ENCODE assay signal across 19 mouse cellular contexts in genomic region chr9:70048280-70048679, GRCm38 (mm10). TPM values are rescaled to one million over a fixed set of nuclear protein-coding genes. Genes with fewer than 3 reads are reported as not detected.
DNase-seq lines count a peak whose midpoint lies in the region; ATAC-seq and TF ChIP-seq lines count a peak whose summit lies in the region.
"Had no signal": no experiment of that assay in that cellular context is flagged by ENCODE, and none has a peak within 500 bp of the region (broad histone marks: within the 10 kb centered on the region; RNA-seq: fewer than 3 reads in every experiment).

No protein-coding gene starts in this region.

- no peak overlapping the region for H3K4me2 ChIP-seq in heart, embryonic 12.5 days
- H3K4me2 ChIP-seq: heart, embryonic 13.5 days; neural tube, embryonic 15.5 days had no signal

- no peaks in the 10 kb centered on the region for H3K36me3 ChIP-seq in heart, embryonic 10.5 days
- no peaks in the 10 kb centered on the region for H3K36me3 ChIP-seq in heart, embryonic 12.5 days
- H3K36me3 ChIP-seq in ES-Bruce4 (ENCODE audit: control insufficient read depth, insufficient read depth, low read length, poor library complexity, severe bottlenecking) = no peaks in the 10 kb centered on the region
- H3K36me3 ChIP-seq in small intestine, adult 2 months (ENCODE audit: control insufficient read depth, insufficient read depth, low read length) = no peaks in the 10 kb centered on the region
- H3K36me3 ChIP-seq: heart, embryonic 13.5 days; neural tube, embryonic 15.5 days had no signal

- TF ChIP-seq EP300 in ES-Bruce4 (IDR thresholded peaks at IDR 0.05; ENCODE audit: insufficient read depth, low read depth, low read length) = no peak

- no peak overlapping the region for H3K4me3 ChIP-seq in heart, embryonic 10.5 days
- H3K4me3 ChIP-seq in heart, embryonic 12.5 days = no peak overlapping the region
- H3K4me3 ChIP-seq in ES-Bruce4 (ENCODE audit: low read depth, low read length) = peak overlapping the region; percentile 37; the same call in 1 of the 2 replicates
- no peak overlapping the region for H3K4me3 ChIP-seq in small intestine, adult 2 months (ENCODE audit: low read depth, low read length)
- H3K4me3 ChIP-seq: heart, embryonic 13.5 days; neural tube, embryonic 15.5 days had no signal

- no peak for ATAC-seq in heart, embryonic 12.5 days (ENCODE audit: insufficient number of reproducible peaks, low FRiP score)
- ATAC-seq in granulocyte monocyte progenitor cell, adult 5-6 weeks (replicated peaks; ENCODE audit: poor library complexity, severe bottlenecking) = peak; percentile 34
- ATAC-seq: forebrain, embryonic 14.5 days had no signal

- peak overlapping the region; percentile 47; the same call in 1 of the 2 replicates for H3K27ac ChIP-seq in heart, embryonic 10.5 days
- H3K27ac ChIP-seq in heart, embryonic 12.5 days (ENCODE audit: poor library complexity, severe bottlenecking) = no peak overlapping the region
- H3K27ac ChIP-seq in ES-Bruce4 (ENCODE audit: insufficient read depth, low read length) = peak overlapping the region; percentile 93
- peak overlapping the region; percentile 93 for H3K27ac ChIP-seq in small intestine, adult 2 months (ENCODE audit: insufficient read depth, low read depth, low read length)
- H3K27ac ChIP-seq: neural tube, embryonic 15.5 days had no signal

- H3K9me3 ChIP-seq in heart, embryonic 10.5 days = no peaks in the 10 kb centered on the region
- H3K9me3 ChIP-seq in heart, embryonic 12.5 days (replicated peaks) = no peaks in the 10 kb centered on the region
- no peaks in the 10 kb centered on the region for H3K9me3 ChIP-seq in ES-Bruce4 (replicated peaks; ENCODE audit: control insufficient read depth, insufficient read depth, low read length, poor library complexity, severe bottlenecking)
- H3K9me3 ChIP-seq: heart, embryonic 13.5 days; neural tube, embryonic 15.5 days had no signal

- H3K27me3 ChIP-seq in heart, embryonic 10.5 days (ENCODE audit: insufficient read depth, poor library complexity, severe bottlenecking) = no peaks in the 10 kb centered on the region
- no peaks in the 10 kb centered on the region for H3K27me3 ChIP-seq in heart, embryonic 12.5 days (replicated peaks)
- H3K27me3 ChIP-seq in ES-Bruce4 (ENCODE audit: control insufficient read depth, insufficient read depth, low read length, poor library complexity, severe bottlenecking) = no peaks in the 10 kb centered on the region
- H3K27me3 ChIP-seq in small intestine, adult 2 months (ENCODE audit: control insufficient read depth, insufficient read depth, low read length) = no peaks in the 10 kb centered on the region
- H3K27me3 ChIP-seq: heart, embryonic 13.5 days; neural tube, embryonic 15.5 days had no signal

- H3K9ac ChIP-seq in heart, embryonic 12.5 days = no peak overlapping the region
- 0 out of 2 replicates have a peak overlapping the region, but pooled peaks have one; percentile 20 for H3K9ac ChIP-seq in ES-Bruce4 (ENCODE audit: low read depth, poor library complexity, severe bottlenecking)
- H3K9ac ChIP-seq: heart, embryonic 13.5 days; neural tube, embryonic 15.5 days had no signal

- peaks cover 37% of the 10 kb centered on the region for H3K4me1 ChIP-seq in heart, embryonic 10.5 days
- H3K4me1 ChIP-seq in heart, embryonic 12.5 days (replicated peaks) = peaks cover 24% of the 10 kb centered on the region
- no peaks in the 10 kb centered on the region for H3K4me1 ChIP-seq in ES-Bruce4 (ENCODE audit: control insufficient read depth, insufficient read depth, low read length)
- peaks cover 50% of the 10 kb centered on the region for H3K4me1 ChIP-seq in small intestine, adult 2 months (ENCODE audit: control insufficient read depth, insufficient read depth, insufficient read length, low read length)

- no peak for TF ChIP-seq POLR2A in ES-Bruce4 (IDR thresholded peaks at IDR 0.05; ENCODE audit: insufficient read depth, low read length)
- no peak for TF ChIP-seq POLR2A in small intestine, adult 2 months (IDR thresholded peaks at IDR 0.05; ENCODE audit: low read depth, low read length)

- no peak for TF ChIP-seq CTCF in ES-Bruce4 (IDR thresholded peaks at IDR 0.05; ENCODE audit: low read depth, low read length)
- no peak for TF ChIP-seq CTCF in small intestine, adult 2 months (IDR thresholded peaks at IDR 0.05; ENCODE audit: extremely low read depth, insufficient read length, insufficient replicate concordance, low read depth, low read length)

- DNase-seq in heart, embryonic 10.5 days (ENCODE audit: low spot score) = no peak
- DNase-seq in ovary, postnatal 36 days (ENCODE audit: low spot score) = no peak
- DNase-seq in ovary, postnatal 10 days (ENCODE audit: low spot score) = no peak
- no peak for DNase-seq in right cerebral cortex, postnatal 4 days
- DNase-seq: cerebellum, postnatal 36 days; kidney, adult 18-20 months; layer of hippocampus, adult 9-11 months; left cerebral cortex, postnatal 4 days; lung, adult 18-20 months had no signal

- 57% methylated on average over 5 of the region's 5 CpGs for WGBS in heart, embryonic 10.5 days
- WGBS in heart, embryonic 12.5 days = 53% methylated on average over 5 of the region's 5 CpGs
- WGBS in small intestine, adult 2 months = 27% methylated on average over 5 of the region's 5 CpGs

RNA-seq across cellular contexts. Expression of gene Gcnt3, which starts 10.4 kb away (rescaled TPM):
- not detected in 2 replicates for polyA plus RNA-seq in heart, embryonic 10.5 days (2016; fragmentation: Nextera tagmentation; extraction: Ambion mirVana)
- polyA plus RNA-seq in heart, embryonic 12.5 days (2016; fragmentation: Nextera tagmentation; extraction: Ambion mirVana) = not detected in 2 replicates
- polyA plus RNA-seq in ES-Bruce4 (2011; ENCODE audit: insufficient read depth, insufficient read length, low read depth, missing spikeins) = 0.18 and 0.61 TPM in 2 replicates
- not detected in 2 replicates for total RNA-seq in granulocyte monocyte progenitor cell, adult 5-6 weeks (2014; fragmentation: Nextera tagmentation)
- not detected in 2 replicates for total RNA-seq in granulocyte monocyte progenitor cell, adult 5-6 weeks (2017)
- polyA plus RNA-seq in small intestine, adult 2 months (2012; rRNA removed) = 5.6 and 9.8 TPM in 2 replicates
- total RNA-seq: gastrocnemius, postnatal 10 days; left cerebral cortex, postnatal 4 days; megakaryocyte, adult 5-6 weeks; MEL had no signal
- polyA plus RNA-seq: forebrain, embryonic 14.5 days; heart, embryonic 13.5 days; neural tube, embryonic 15.5 days had no signal

RNA-seq across cellular contexts. Expression of gene Gtf2a2, which starts 35.9 kb away (rescaled TPM):
- polyA plus RNA-seq in heart, embryonic 10.5 days (2016; fragmentation: Nextera tagmentation; extraction: Ambion mirVana) = 170 and 182 TPM in 2 replicates
- 148 TPM in 2 replicates for polyA plus RNA-seq in heart, embryonic 12.5 days (2016; fragmentation: Nextera tagmentation; extraction: Ambion mirVana)
- 111 and 122 TPM in 2 replicates for polyA plus RNA-seq in ES-Bruce4 (2011; ENCODE audit: insufficient read depth, insufficient read length, low read depth, missing spikeins)
- total RNA-seq in granulocyte monocyte progenitor cell, adult 5-6 weeks (2014; fragmentation: Nextera tagmentation) = 92.2 and 108 TPM in 2 replicates
- 102 and 108 TPM in 2 replicates for total RNA-seq in granulocyte monocyte progenitor cell, adult 5-6 weeks (2017)
- polyA plus RNA-seq in small intestine, adult 2 months (2012; rRNA removed) = 9.2 and 10.1 TPM in 2 replicates

RNA-seq across cellular contexts. Expression of gene Bnip2, which starts 59.0 kb away (rescaled TPM):
- polyA plus RNA-seq in heart, embryonic 10.5 days (2016; fragmentation: Nextera tagmentation; extraction: Ambion mirVana) = 128 and 132 TPM in 2 replicates
- 119 and 127 TPM in 2 replicates for polyA plus RNA-seq in heart, embryonic 12.5 days (2016; fragmentation: Nextera tagmentation; extraction: Ambion mirVana)
- 63.6 and 65.6 TPM in 2 replicates for polyA plus RNA-seq in ES-Bruce4 (2011; ENCODE audit: insufficient read depth, insufficient read length, low read depth, missing spikeins)
- 92.4 and 110 TPM in 2 replicates for total RNA-seq in granulocyte monocyte progenitor cell, adult 5-6 weeks (2014; fragmentation: Nextera tagmentation)
- 108 and 140 TPM in 2 replicates for total RNA-seq in granulocyte monocyte progenitor cell, adult 5-6 weeks (2017)
- polyA plus RNA-seq in small intestine, adult 2 months (2012; rRNA removed) = 4.1 and 5.7 TPM in 2 replicates

Comparison
In these comparisons a context has a peak if more than half of its experiments do, and no peak if none do; other contexts are left out.
1. RNA of gene Gtf2a2, which starts 35.9 kb away (polyA plus RNA-seq): 170 to 182 TPM in heart, embryonic 10.5 days, 148 TPM in heart, embryonic 12.5 days and 111 to 122 TPM in ES-Bruce4; 9.2 to 10.1 TPM in small intestine, adult 2 months; every median in the first group is over 10 times any median in the second.